Mouse (Mus musculus) testis, postnatal 10 days (tissue): ENCODE data around the gene Rpl21.

Experiments used
- DNase-seq: peaks from one replicate; pipeline ENCODE4 v3.0.0; 2021; ENCODE audit warnings: low spot score

The Rpl21 gene

DNA sequence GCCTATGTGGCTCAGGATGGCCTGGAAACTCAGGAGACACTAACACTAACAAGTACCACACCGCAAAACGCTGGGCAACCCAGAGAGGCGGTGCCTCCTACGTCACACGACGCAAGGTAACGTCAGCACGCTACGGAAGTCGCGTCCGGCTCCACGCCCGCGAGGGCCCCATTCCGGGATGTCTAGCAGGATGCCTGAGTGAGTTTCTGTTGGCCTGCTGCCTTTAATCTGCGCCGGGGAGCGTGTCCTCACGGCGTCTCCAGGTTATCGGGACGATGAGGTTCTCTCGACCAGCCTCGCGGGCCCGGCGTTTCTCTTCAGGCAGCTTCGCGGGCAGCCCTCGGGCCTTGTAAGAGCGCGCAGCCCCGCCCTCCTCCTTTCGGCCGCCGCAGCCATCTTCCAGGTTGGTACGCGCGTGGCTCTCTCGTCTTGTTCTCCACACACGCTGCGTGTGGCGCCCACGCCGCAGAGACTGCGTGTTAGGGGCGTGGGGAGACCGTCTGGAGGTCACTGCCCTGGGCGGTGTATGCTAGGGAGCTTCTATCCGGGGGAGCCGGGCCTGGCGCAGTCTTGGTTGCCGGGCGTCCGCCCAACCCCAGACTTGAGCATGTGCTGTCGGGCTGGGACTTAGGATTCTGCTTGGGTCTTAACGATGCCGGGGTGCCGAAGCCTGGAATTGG, at the start of gene Rpl21:
TSS of gene Rpl21 (plus strand) at position 122 of the 680 bp plus-strand sequence.
- DNase-seq: peak; percentile 92

GRCm38 (mm10) chr5:146783300-146783699, 49.4 kb upstream of the Rpl21 start:
- no peak for DNase-seq

GRCm38 (mm10) chr5:146783891-146784290, 48.8 kb upstream of the Rpl21 start:
- DNase-seq: no peak

GRCm38 (mm10) chr5:146786123-146786522, 46.6 kb upstream of the Rpl21 start:
- DNase-seq: no peak

- DNase-seq: no peak
Measured at GRCm38 (mm10) chr5:146789413-146789812, 43.3 kb upstream of the Rpl21 start.

DNA sequence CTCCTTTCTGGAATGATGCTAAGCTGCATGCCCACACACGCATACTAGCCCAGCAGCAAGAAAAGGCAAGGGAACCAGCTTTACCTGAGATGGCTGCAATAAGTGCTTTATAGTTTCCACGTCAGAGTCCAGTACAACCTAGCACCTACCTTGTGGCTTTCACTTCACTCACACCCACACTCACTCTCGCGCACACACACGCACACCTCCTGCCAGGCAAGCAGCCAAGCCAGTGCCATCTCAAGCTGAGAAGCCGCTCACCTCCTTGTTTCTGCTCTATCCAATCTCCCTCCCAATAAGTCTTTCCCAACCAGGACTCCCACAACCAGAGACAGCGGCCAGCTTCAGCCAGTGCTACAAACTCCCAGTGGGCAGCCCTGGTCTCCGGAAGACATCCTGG, 41.7 kb upstream of the Rpl21 start:
- no peak for DNase-seq

DNA sequence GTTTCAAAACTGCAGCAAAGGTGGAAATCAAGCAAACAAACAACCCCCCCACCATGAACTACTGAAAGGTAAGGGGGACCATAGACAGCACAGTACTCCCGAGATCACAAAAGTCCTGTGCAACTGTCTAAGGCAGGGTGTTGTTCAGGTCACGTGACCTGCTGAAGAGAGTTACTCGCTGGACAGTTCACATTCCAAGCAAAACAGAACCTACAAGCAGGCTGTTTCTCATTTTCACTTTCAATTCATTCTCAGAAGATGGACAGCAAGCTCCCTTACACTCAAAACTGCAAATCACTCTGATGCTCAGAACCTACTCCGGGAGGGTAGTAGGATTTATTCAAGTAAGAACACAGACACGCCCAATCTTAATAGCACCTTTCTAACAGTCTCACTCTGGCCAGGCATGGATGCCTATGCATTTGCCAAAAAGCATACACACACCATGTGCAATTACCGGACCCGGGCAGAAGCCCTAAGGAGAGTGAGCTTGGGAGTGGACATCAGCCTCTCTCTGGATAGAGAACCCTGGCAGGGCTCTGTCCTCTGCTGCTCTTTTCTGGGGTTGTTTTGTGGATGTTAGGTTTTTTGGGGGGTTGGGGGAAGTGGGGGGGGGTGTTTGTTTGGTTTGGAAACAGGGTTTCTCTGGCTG, 40.4 kb upstream of the Rpl21 start:
- DNase-seq: no peak

- no peak for DNase-seq
Measured at GRCm38 (mm10) chr5:146793630-146794083, 39.0 kb upstream of the Rpl21 start.

DNA sequence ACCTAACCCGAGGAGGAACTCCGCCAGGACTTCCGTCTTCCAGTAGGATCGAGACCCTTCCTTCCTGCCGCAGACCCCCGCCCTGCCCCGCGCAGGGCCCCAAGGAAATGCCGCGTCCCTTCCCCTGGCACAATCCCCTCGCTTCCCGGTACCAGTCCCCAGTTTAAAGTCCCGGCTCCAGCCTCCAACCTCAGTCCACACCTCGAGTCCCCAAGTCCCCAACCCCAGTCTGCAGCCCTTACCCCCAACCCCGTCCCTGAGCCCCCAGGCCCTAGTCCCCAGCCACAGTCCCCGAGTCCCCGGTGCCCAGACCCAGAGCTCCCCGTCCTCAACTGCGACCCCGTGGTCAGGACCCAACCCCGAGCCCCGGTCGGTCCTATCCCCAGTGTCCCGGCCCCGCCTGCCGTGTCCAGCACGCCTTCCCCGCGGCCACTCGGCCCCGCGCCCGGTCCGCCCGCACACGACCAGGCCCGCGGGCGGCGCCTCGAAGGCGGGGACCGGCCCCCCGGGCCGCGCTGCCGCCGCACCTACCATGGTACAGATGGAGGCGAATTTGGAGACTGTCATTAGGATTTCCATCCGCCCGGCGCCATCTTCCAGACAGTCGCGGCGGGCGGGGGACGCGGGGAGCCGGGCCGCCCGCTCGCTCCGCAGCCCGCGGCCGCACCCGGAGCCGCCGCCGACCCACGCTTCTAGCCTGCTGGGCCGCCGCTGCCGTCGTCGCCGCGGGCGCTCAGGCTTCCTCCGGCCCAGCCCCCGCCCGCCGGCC, 38.4 kb upstream of the Rpl21 start:
- peak; percentile 75 for DNase-seq

DNA sequence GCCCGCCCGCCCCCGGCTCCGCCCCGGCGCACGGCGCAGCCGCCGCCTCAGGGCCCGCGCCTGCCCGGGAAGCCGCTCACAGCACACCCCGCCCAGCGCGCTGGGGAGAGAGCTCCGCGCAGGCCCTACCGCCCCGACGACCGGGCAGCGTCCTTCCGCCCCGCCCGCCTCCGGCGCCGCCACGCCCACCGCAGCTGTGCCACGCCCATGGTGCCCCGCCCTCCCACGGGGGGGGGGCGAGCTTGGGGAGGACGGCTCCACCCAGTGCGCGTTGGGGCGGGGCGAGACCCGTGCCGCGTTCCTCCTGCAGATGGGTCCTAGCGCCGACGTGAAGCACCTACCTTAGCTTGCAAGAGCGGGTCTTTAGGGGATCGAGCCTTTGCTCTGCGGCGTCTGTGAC, 37.8 kb upstream of the Rpl21 start, which contains the start of gene Usp12:
TSS of gene Usp12 (minus strand) at position 154 of the 400 bp plus-strand sequence.
- peak; percentile 99 for DNase-seq

GRCm38 (mm10) chr5:146795728-146796127, 37.0 kb upstream of the Rpl21 start:
- no peak for DNase-seq

- no peak for DNase-seq
Measured at GRCm38 (mm10) chr5:146798031-146798430, 34.7 kb upstream of the Rpl21 start.

DNA sequence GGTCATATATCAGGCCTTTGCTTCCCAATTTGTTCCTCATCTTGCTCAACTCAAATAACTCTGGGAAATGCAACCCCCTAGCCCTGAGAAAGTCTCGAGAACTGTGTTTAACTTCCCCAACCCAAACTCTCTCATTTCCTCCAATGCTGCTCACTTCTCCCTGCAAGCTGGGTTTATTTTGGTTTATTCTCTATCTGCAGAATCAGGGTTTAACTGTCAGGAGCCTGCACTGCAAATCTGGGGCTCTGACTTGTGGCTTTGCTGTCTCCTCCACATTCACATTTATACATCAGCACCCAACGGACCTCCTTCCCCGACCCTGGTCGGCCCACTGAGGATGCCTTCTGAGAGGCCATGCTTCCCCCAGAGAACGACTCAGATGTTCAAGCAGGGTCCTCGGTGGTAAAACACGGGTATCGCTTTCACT, 26.7 kb upstream of the Rpl21 start:
- DNase-seq: no peak

GRCm38 (mm10) chr5:146809951-146810350, 22.7 kb upstream of the Rpl21 start:
- DNase-seq: no peak

GRCm38 (mm10) chr5:146812866-146813265, 19.8 kb upstream of the Rpl21 start:
- no peak for DNase-seq

DNA sequence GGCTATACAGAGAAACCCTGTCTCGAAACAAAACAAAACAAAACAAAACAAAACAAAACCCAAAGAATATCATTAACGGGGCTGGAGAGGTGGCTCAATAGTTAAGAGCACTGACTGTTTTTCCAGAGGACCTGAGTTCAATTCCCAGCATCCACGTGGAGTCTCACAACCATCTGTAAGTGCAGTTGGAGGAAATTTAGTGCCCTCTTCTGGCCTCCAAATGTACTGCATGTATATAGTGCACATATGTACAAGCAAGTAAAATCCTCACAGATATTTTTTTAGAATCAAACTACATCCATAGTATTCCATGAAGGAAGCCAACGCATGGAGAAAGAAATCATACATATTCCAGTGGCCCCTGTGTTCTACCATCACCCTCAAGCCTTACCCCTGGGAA, 19.3 kb upstream of the Rpl21 start:
- no peak for DNase-seq

- DNase-seq: no peak
Measured at GRCm38 (mm10) chr5:146815394-146815793, 17.3 kb upstream of the Rpl21 start.

DNA sequence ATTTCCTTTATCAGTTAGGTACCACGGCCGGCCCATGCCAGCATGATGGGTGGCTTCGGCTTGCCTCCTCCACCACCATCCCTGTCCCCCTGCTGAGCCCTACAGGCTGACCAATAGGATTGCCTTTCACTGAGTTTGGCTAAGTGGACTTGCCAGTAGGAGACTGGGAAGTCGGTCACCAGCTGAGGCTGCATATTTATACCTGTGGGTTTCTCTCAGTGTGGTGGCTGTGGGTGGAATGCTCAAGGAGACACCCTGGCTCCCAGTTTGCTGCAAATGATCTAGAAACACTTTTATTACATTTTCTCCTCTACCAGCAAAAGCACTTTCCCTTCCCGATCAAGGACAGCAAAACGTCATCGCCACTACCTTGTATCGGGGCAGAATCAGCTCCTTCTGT, 15.1 kb upstream of the Rpl21 start:
- no peak for DNase-seq

GRCm38 (mm10) chr5:146818906-146819623, 13.6 kb upstream of the Rpl21 start:
- no peak for DNase-seq

DNA sequence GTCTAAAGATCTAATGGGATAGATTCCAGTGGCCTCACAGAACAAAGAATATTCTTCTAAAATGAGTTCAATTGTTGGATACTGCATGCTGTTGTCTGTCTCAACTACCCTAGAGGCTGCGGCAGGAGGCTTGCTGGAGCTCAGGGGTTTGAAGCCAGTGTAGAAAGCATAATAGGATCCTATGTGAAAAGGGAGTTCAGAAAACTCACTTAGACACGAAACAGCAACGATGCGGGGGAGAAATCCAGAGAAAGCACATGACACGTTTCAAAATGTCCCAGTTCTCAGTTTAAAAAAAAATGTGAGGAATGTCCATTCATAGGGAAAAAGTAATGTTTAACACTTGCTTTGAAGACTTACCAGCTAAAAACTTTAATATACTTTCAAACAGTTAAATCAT, 9.7 kb upstream of the Rpl21 start:
- DNase-seq: no peak

DNA sequence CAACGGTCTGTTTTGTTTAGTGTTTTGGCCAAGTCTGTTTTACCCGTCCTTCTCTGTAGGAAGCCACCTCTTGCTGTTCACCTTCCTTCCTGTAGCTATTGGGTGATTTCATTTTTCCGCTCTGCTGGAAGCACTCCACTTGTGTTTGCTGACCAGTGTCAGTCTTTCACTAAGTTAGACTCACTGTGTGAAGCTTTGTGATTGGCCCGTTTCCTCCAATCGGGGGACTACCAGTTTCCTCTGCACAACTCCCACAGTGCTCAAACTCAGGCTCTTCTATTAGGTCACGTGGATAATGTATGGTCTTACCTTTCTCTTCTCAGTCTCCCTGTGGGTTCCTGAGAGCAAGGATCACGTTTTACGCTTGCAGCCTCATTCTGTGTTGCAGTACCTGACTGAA, 3.2 kb upstream of the Rpl21 start:
- DNase-seq: no peak

DNA sequence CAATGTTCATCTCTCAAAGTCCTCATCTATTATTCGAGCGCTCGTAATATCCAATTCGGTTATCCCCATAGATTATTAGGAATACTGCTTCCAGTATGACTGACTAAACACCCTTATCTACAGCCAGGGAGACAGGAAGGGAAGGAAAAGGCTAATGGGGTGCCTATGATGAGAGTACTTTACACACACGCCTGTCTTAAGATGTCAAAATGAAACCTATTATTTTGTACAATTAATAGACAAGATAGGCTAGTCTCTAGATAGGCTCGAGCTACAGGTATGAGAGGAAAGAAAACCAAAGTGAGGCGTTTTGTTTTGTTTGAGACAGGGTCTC, 288 bp upstream of the Rpl21 start:
- no peak for DNase-seq
